Mouse (Mus musculus) stomach, postnatal 0 days (tissue): ENCODE data around the gene Gm3625. TPM values are rescaled to one million over a fixed set of nuclear protein-coding genes. Genes with fewer than 3 reads are reported as not detected.
A peak's percentile ranks its signal among the peaks of the same experiment; 100 is the strongest.
"Not testable (repeated sequence)": the region's sequence is repeated elsewhere in the genome, so short reads cannot be mapped to it uniquely, and the experiment has no call there.

Experiments used
- ATAC-seq: fragments of 200-750 bp; cut with Nextera tagmentation; 2 replicates; pipeline ENCODE4 v1.8.0; 2017; ENCODE audit not compliant: low FRiP score, low TSS enrichment
- DNase-seq: peaks from one replicate; pipeline ENCODE4 v3.0.0-alpha.2; 2016; ENCODE audit warnings: low spot score
- H3K27ac ChIP-seq: fragments of 300-500 bp; sonication (generic); replicated peaks from 2 replicates; pipeline ENCODE4 v1.5.1; 2014; ENCODE audit warnings: mild to moderate bottlenecking, control low read depth
- H3K27me3 ChIP-seq: fragments of 300-500 bp; sonication (generic); 2 replicates; pipeline ENCODE4 v1.6.1; 2014; ENCODE audit warnings: low read length; ENCODE audit not compliant: control insufficient read depth, insufficient read depth
- H3K36me3 ChIP-seq: fragments of 300-500 bp; sonication (generic); 2 replicates; pipeline ENCODE4 v1.6.1; 2014; ENCODE audit warnings: low read length, mixed read lengths; ENCODE audit not compliant: control insufficient read depth, insufficient read depth
- H3K4me1 ChIP-seq: fragments of 300-500 bp; sonication (generic); replicated peaks from 2 replicates; pipeline ENCODE4 v1.6.1; 2014; ENCODE audit warnings: antibody characterized with exemption; ENCODE audit not compliant: control insufficient read depth, insufficient read depth
- H3K4me2 ChIP-seq: fragments of 300-500 bp; sonication (generic); replicated peaks from 2 replicates; pipeline ENCODE4 v1.6.1; 2014; ENCODE audit warnings: low read depth, mild to moderate bottlenecking, control low read depth, moderate library complexity
- H3K4me3 ChIP-seq: fragments of 300-500 bp; sonication (generic); 2 replicates; pipeline ENCODE4 v1.5.1; 2014; ENCODE audit warnings: low read depth, low read length, control low read depth
- H3K9ac ChIP-seq: fragments of 300-500 bp; sonication (generic); 2 replicates; pipeline ENCODE4 v1.6.1; 2014; ENCODE audit warnings: mild to moderate bottlenecking, low read length, control low read depth, mixed read lengths
- H3K9me3 ChIP-seq: fragments of 300-500 bp; sonication (generic); 2 replicates; pipeline ENCODE4 v1.6.1; 2016; ENCODE audit warnings: low read length; ENCODE audit not compliant: control insufficient read depth
- CTCF ChIP-seq: IDR thresholded peaks from 2 replicates; pipeline ENCODE4 v1.5.1; 2016; ENCODE audit warnings: antibody characterized with exemption, low read depth, mild to moderate bottlenecking, moderate library complexity
- EP300 ChIP-seq: optimal IDR thresholded peaks from 2 replicates; pipeline ENCODE3; 2016; ENCODE audit warnings: antibody characterized with exemption
- WGBS: fragments of 180-500 bp; shearing (Covaris S2); extraction: QIAGEN DNeasy Blood & Tissue Kit; methylation state at CpG from one replicate; pipeline ENCODE4 v1.1.7; 2014; 5-methylcytosine and 5-hydroxymethylcytosine counted together
- polyA plus RNA-seq: library from polyadenylated mRNA; unstranded; fragments of >200 nt; fragmentation: Nextera tagmentation; extraction: Ambion mirVana; gene quantifications from 2 replicates; pipeline ENCODE4 v1.2.1, GENCODE M21; 2015

The Gm3625 gene
- polyA plus RNA-seq, 1 experiment from 2014 or later = not detected

- peak; percentile 83 for TF ChIP-seq CTCF
- no peak for TF ChIP-seq EP300
- no peak overlapping the region for H3K9ac ChIP-seq
- peak; percentile 87 for ATAC-seq
Measured at GRCm38 (mm10) chr12:4571864-4572263, 20.9 kb downstream of the Gm3625 start.

GRCm38 (mm10) chr12:4558475-4559279 lies 34.0 kb downstream of the Gm3625 start:
- DNase-seq (peak; percentile 28), ATAC-seq (no peak)
- WGBS = 54% methylated on average over 9 of the region's 9 CpGs

More at GRCm38 (mm10) chr12:4571864-4572263, 20.9 kb downstream of the Gm3625 start:
- peak; percentile 58 for DNase-seq
- WGBS = 24% methylated on average over 5 of the region's 5 CpGs
- H3K4me3 ChIP-seq = no peak overlapping the region
- no peak overlapping the region for H3K27ac ChIP-seq
- H3K36me3 ChIP-seq = no peaks in the 10 kb centered on the region
- H3K27me3 ChIP-seq = no peaks in the 10 kb centered on the region
- no peaks in the 10 kb centered on the region for H3K4me1 ChIP-seq
- H3K4me2 ChIP-seq = no peak overlapping the region
- no peaks in the 10 kb centered on the region for H3K9me3 ChIP-seq

DNA sequence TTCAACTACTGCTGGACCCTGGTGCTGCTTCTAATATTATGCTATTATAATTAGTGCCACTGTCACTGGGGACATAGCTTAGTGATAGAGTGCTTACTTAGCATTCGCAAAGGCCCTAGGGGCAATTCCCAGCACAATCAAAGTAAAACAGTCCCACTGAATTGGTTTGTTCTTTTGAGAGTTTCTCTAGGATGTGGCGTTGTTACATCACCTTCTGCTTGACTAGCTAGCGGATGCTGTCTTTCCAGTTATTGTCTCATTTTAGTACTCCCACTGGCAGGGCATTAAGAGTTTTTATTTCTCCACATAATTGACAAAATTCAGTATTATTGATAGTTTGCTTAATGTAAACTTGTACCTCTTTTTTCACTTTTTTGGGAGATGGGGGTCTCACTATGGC lies 34.7 kb downstream of the Gm3625 start:
- no peak for TF ChIP-seq EP300
- no peak for TF ChIP-seq CTCF
- Histone ChIP-seq H3K36me3 (no peaks in the 10 kb centered on the region), H3K4me2 (no peak overlapping the region), H3K27ac (no peak overlapping the region), H3K4me3 (no peak overlapping the region), H3K27me3 (no peaks in the 10 kb centered on the region), H3K9me3 (no peaks in the 10 kb centered on the region), H3K4me1 (no peaks in the 10 kb centered on the region), H3K9ac (no peak overlapping the region)
- WGBS = 95% methylated on average over 3 of the region's 3 CpGs
- DNase-seq (no peak), ATAC-seq (no peak)

More at GRCm38 (mm10) chr12:4558475-4559279, 34.0 kb downstream of the Gm3625 start:
- no peaks in the 10 kb centered on the region for H3K4me1 ChIP-seq
- H3K9me3 ChIP-seq = no peaks in the 10 kb centered on the region
- H3K9ac ChIP-seq = no peak overlapping the region
- TF ChIP-seq CTCF = 0 out of 2 replicates have a peak, but pooled peaks have one; percentile 11
- no peak for TF ChIP-seq EP300
- no peak overlapping the region for H3K4me2 ChIP-seq
- H3K27ac ChIP-seq = no peak overlapping the region
- no peaks in the 10 kb centered on the region for H3K36me3 ChIP-seq
- H3K4me3 ChIP-seq = no peak overlapping the region
- no peaks in the 10 kb centered on the region for H3K27me3 ChIP-seq

GRCm38 (mm10) chr12:4557436-4557835 lies 35.3 kb downstream of the Gm3625 start:
- TF ChIP-seq EP300 (no peak), CTCF (no peak)
- Histone ChIP-seq H3K27me3 (no peaks in the 10 kb centered on the region), H3K4me3 (no peak overlapping the region), H3K36me3 (no peaks in the 10 kb centered on the region), H3K4me2 (no peak overlapping the region), H3K4me1 (no peaks in the 10 kb centered on the region), H3K9me3 (no peaks in the 10 kb centered on the region), H3K27ac (no peak overlapping the region), H3K9ac (no peak overlapping the region)
- DNase-seq (no peak), ATAC-seq (no peak)
- WGBS = 74% methylated on average over 3 of the region's 3 CpGs

- Histone ChIP-seq H3K36me3 (no peaks in the 10 kb centered on the region), H3K9ac (no peak overlapping the region), H3K4me2 (no peak overlapping the region), H3K27ac (no peak overlapping the region), H3K4me3 (no peak overlapping the region), H3K9me3 (no peaks in the 10 kb centered on the region), H3K27me3 (no peaks in the 10 kb centered on the region), H3K4me1 (no peaks in the 10 kb centered on the region)
- ATAC-seq (no peak), DNase-seq (no peak)
- 81% methylated on average over 9 of the region's 9 CpGs for WGBS
- TF ChIP-seq EP300 = no peak
- no peak for TF ChIP-seq CTCF
Measured at GRCm38 (mm10) chr12:4556891-4557290, 35.8 kb downstream of the Gm3625 start.

- H3K36me3 ChIP-seq = no peaks in the 10 kb centered on the region
- no peak overlapping the region for H3K27ac ChIP-seq
- DNase-seq = no peak
- H3K4me1 ChIP-seq = no peaks in the 10 kb centered on the region
- no peak overlapping the region for H3K4me3 ChIP-seq
- no peak overlapping the region for H3K4me2 ChIP-seq
- no peak for ATAC-seq
- H3K9ac ChIP-seq = no peak overlapping the region
- TF ChIP-seq CTCF (no peak), EP300 (no peak)
- WGBS = 89% methylated on average over 5 of the region's 6 CpGs
- H3K27me3 ChIP-seq = no peaks in the 10 kb centered on the region
- no peaks in the 10 kb centered on the region for H3K9me3 ChIP-seq
Measured at GRCm38 (mm10) chr12:4555451-4555850, 37.3 kb downstream of the Gm3625 start.

DNA sequence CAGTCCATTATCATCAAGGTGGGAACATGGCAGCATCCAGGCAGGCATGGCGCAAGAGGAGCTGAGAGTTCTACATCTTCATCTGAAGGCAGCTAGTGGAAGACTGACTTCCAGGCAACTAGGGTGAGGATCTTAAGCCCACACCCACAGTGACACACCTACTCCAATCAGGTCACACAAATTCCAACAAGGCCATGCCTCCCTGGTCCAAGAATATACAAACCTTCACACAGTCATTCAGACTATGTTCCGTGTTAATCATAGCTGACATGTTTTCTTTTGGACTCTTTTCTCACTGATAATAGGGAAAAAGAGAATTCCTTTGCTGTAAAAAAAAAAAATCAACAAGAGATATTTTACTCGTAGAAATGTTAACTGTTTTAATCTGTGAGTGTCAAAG lies 39.0 kb downstream of the Gm3625 start:
- not testable (repeated sequence) for H3K27ac ChIP-seq, H3K4me3 ChIP-seq, H3K36me3 ChIP-seq, H3K9me3 ChIP-seq, H3K4me1 ChIP-seq, ATAC-seq, DNase-seq, H3K9ac ChIP-seq, H3K27me3 ChIP-seq, H3K4me2 ChIP-seq
- 64% methylated on average over 3 of the region's 3 CpGs for WGBS
